Mouse (Mus musculus): ENCODE results near the gene Wars.

DNA sequence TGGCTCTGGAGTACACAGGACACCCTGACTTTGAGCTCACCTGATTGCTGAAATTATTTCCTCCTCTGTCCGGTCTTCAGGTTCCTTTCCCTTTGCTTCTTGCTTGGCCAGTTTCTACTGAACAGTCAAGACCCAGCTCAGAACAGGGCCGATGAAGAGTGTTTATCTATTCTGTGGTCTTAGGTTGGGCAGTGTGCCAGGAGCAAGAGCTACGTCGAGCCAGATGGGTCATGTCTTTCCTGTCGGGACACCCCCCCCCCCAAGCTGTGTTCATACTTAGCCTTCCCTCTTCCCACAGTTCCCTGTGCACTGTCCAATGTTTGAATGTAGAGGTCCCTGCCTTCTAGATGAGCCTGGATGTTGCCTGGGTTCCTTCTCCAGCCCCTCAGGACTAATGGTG is 7.4 kb upstream of the Wars start:
- TF ChIP-seq POLR2A (IDR thresholded peaks at IDR 0.05; ENCODE audit: low read depth, low read length) (no peak), CTCF (IDR thresholded peaks at IDR 0.05; ENCODE audit: extremely low read depth, insufficient read length, insufficient replicate concordance, low read depth, low read length) (no peak)

Data from small intestine, adult 2 months (tissue).